Mouse (Mus musculus): ENCODE data around the gene Myh9. TPM values are rescaled to one million over a fixed set of nuclear protein-coding genes. Genes with fewer than 3 reads are reported as not detected.
A peak's percentile ranks its signal among the peaks of the same experiment; 100 is the strongest.
"Not testable (repeated sequence)": the region's sequence is repeated elsewhere in the genome, so short reads cannot be mapped to it uniquely, and the experiment has no call there.

Gene Myh9
- total RNA-seq, 2 experiments from 2014 or later, result 117 to 119 TPM

DNA sequence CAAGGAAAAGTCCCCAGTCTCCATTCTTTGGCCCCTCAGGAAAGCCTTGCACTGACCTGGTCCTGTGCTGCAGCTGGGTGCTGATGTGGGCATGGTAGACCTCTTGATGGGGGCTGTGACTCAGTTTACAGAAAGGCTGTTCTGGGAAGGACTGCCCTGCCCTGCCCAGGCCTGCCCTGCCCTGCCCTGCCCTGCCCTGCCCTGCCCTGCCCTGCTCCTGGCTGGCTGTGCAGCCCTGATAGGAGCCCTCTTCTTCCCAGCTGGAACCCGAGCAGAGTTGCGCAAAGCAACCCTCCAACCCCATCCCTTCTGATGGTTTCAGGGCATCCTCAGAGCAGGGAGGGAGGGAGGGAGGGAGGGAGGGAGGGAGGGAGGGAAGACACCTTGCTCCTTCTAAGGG is 86.8 kb downstream of the Myh9 start:
- DNase-seq, result no peak

DNA sequence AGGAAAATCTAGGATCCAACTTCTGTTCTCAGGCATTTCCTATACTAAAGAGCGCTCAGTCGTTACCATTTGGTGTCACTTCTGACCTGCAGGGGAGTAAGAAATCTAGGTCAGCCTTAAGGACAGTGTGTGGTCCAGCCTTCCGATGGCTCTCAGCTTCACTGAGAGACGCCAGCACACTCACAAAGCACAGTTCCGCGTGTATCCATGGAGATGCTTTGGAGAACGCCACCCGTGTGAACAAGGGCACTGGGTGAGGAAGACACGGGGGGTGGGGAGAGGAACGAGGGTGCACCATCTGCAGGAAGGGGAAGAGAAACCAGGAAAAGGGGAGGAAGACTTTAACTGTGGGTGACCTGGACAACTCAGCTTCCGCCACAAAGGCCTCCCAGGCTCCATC is 89.5 kb downstream of the Myh9 start:
- DNase-seq, result no peak

DNA sequence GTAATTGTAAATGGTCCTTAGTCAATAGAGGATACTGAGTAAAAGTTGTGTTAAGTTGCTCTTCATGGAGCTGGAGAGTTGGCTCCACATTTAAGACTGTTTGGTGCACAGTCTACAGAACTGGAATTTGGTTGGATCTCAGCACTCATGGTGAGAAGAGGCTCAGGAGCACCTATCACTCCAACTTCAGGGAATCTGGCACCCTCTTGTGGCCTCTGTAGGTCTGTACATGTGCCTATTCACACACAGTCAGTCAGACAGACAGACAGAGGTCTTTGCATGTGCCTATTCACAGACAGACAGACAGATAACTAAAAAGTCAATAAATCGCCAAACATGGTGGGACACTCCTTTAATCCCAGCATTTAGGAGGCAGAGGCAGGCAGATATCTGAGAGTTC is 91.5 kb downstream of the Myh9 start:
- DNase-seq, result peak; percentile 51 to 68

DNA sequence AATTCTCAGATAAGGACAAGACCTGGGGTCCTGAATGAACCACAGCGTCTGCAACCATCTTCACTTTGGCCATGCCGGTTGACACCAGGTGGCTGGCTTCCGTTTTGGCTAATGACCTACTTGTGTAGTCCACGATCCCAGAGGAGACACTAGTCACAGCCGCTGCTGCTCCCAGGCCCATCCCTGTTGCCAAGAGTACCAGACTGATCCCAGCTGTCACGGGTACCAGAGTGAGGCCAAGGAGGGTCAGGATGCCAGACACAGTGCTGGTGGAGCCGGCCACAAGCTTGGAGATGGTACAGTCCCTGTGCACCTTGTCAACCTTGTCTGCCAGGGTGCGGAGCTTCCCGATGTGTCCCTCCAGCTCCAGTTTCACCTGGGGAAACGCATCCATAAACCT is 92.3 kb downstream of the Myh9 start:
- no peak for DNase-seq

DNA sequence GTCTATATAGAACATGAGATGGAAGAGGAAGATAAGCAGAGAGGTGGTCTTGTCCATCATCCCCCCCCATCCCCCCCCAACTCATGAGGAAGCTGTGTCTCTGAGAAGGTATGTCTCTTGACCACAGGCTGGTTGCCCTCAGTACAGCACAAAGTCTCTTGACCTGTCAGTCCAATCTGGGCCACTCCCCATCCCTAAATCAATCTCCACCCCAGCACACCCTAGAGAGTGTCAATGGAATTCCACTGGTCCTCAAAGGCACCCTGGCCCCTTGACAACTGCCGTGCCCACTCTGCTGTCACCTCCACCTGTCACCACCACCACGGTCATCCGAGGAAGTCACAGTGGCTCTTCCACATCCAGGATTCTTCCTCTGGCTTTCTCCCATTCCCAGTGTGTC is 93.6 kb downstream of the Myh9 start:
- no peak for DNase-seq

DNA sequence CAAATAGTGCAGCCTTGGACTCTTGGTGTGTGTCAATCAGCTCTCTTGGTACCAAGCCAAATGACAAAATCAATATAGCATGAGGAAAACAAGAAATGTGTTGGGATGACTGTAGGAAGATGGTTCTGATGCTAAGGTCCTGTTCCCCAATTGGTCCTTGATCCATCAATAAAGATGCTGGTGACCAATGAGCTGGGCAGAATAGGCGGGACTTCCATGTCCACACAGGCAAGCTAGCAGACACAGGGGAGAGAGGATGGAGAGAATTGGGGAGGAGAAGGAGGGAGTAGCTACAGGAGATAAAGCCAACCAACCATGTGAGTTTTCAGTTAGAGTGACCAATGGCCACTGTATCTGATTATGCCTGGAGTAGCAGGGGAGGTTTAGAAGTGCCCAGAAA is 95.6 kb downstream of the Myh9 start:
- DNase-seq, result no peak

DNA sequence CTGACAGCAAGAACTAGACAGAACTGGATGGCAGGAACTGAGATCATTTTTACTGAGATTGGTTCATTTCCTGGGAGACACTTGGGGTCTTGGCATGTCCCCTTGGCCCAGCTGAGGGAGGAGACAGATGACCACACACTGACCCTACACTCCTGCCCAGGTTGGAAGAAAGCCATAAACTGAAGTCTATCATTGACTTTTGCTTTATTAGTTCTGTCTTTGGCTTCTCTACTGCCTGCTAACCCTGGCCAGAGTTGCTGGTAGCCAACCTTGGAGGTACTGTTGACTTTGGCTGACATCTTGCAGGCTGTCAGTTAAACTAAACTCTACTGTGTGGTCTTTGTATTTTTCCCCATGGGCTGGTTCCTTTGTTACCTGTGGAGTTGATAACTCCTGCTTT is 96.9 kb downstream of the Myh9 start:
- DNase-seq, result no peak

DNA sequence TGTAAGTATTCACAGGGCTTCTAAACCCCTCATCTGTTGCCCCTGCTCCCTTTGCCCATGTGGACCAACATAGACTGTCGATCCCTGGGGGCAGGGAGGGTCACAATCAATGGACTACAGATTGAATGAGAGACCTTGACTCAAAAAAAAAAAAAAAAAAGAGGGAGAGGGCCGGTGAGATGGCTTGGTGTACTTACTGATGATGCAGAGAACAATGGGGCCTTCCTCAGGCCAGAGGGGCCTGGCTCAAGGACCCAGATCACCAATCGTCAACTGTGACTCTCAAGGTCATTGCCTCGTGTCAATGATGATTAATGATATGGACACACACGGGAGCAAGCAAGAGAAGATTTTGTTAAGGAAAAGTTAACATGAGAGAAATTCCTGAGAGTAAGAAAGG is 97.3 kb downstream of the Myh9 start:
- no peak for DNase-seq

DNA sequence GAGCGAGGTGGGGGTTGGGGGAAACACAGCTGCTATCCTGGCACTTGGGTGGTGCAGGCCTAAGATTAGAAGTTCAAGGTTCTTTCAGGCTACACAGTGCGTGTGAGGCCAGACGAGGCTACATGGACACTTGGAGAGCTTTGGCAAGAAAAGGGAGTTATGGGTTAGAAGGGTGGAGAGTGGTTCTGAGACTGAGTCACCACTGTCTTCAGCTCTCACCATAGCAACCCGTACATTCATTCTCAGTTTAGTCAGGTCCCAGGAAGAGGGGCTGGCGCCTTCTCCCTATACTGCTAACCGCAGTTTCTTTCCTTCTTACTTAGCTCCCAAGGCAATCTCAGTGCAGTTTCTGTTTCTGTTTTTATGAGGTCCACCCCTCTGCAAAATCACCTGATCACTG is 100.4 kb downstream of the Myh9 start:
- DNase-seq, result not testable (repeated sequence)

DNA sequence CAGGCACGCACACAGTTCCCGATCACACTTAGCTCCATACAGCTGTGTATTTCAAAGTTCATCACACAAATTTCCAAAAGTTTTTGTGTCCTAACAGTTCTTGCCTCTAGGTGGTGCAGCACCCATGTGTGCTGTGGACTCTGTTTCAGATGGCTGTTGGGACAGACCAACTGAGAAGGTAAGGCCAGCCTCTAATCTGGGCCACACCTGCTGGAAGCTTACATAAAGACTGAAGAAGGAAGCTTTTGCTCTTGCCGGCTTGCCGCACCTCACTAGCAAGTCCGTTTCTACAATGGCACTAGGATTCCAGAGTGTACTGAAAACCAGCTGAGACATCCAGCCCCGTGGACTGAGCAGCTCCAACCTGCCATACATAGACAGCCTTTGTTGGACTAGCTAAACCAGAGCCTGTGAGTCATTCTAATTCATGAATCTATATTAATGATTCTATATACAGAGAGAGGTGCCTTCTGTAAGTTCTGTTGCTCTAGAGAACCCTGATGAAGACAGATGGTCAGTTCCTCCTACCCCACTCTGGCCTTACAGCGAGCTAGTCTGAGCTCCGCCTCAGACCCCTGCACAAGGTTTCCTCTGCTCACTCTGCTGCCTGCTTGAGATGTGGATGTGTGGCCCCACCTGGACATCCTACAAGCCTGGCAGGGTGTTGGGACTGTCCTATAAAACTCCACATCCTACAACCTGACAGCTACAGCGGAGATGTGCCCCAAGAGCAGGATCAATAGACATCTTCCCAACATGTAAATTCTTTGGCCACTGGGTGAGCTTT is 101.3 kb downstream of the Myh9 start:
- DNase-seq, result no peak

DNA sequence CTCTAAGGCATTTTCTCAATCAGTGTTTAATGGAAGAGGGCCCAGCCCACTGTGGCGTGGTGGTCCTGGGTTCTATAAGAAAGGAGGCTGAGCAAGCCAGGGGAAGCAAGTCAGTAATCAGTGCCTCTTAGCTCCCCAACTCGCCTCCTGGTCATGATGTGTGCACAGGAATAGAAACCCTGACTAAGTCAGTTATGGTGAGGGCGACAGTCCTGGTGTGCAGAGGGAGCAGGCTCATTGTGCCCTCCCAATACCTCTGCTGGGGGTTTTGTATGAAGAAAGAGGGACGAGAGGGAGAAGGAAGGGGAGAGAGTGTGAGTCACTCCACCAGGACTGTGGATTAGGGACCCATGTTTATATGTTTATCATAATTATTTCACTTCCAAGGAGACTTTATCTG is 108.1 kb downstream of the Myh9 start:
- DNase-seq, result not testable (repeated sequence)

DNA sequence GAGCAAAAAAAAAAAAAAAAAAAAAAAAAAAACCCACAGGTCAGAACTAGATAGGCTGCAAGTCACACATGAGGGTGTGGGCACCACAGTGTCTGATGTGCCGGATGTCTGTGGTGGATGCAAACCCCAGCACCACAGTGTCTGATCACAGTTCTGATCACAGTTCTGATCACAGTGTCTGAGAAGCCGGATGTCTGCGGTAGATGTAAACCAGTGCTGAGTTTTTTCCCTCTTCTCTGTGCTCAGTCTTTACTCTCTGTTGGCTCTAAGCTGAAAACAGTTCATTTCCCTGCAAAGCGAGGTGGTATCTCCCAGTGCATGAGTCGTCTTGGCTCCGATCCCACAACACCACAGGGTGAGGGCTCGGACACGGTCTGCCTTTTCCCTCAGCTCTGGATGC is 108.6 kb downstream of the Myh9 start:
- not testable (repeated sequence) for DNase-seq

DNA sequence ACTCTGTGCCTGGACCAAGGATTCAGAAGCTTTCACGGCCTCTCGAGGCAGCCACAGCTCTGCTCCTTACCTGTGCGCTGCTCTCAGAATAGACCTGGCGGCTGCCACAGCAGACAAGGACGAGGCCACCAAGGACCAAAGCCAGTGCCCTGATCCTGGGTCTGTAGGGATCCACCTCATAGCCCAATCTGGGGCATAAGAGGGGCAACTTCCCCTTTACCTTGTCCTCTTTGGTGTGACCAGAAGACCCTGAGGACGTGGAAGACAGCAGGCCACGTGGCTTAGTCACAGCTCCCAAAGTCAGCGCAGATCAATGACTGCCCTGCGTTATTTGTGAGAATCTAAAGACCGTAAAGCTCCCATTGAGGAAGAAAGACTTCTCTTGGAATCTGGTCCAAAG is 109.1 kb downstream of the Myh9 start:
- not testable (repeated sequence) for DNase-seq

DNA sequence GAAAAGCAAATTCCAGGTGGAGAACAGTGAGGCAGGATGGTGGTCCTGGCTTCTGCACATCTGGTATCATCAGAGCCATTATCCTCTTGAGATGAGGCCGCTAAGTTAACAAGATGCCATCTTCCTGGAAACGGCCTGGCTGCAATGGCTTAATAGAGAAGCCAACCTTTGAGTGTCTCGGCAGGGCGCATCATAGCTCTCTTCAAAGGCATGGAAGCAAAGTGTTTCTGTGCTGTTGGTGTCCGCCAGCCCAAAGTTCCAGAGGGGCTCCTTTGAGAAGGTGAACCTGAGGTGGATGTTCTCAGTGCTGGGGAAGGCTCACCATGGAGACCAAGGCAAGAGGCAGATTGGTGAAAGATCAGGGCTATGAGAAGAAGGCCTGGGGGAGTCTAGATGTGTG is 110.4 kb downstream of the Myh9 start:
- DNase-seq, result no peak

DNA sequence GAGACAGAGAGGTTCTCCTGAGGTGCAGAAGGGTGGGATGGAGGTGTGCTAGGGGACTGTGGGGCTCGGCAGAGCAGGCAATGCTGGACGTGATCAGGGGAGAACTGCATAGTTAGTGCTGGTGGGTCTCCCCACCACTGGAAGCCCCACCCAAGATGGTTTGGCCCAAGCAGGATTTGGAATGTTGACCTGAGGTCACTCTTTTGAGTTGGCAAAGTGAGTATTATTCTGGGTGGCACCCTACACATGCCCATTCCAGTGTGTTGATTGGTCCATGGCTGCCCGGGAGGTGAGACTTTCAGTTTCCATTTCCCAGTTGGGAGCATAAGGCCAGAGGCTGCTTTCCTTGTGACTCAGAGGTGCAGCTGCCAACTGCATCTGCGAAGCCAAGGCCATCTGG is 113.2 kb downstream of the Myh9 start, which contains the start of gene Apol9b:
TSS of gene Apol9b (plus strand) at position 301 of the 400 bp plus-strand sequence.
- DNase-seq, result not testable (repeated sequence)

DNA sequence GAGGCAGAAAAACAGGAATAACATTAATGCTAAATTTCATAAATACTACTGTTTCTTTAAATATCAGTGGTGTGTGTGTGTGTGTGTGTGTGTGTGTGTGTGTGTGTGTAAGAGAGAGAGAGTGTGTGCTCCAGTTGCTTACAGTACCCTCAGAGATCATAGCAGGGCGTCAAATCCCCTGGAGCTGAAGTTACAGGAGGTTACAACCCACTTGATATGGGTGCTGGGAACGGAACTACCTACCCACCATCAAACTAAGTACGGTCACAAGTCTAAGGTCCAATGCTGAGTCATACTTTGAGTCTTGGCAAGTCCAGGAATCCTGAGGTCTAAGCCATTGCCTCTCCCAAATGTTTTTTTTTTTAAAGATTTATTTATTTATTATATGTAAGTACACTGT is 114.2 kb downstream of the Myh9 start:
- DNase-seq, result not testable (repeated sequence)

DNA sequence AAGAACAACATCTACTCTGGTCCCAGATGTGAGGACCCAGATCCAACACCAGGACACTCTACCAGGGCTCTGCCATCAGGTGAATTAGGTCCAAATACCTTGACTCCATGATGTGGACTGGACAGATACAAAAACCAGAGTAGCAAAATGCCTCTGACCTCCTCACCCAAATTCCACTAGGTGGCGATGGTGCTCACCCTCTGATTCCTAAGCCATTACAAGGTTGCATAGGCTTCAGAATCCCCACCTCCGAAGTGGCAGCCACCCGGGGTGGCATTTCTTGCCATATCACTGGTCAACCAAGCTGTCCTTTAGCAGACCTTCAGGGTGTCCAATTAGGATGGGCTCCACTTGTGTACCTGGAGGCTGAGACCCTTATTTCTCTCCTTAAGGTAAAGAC is 114.8 kb downstream of the Myh9 start:
- not testable (repeated sequence) for DNase-seq

DNA sequence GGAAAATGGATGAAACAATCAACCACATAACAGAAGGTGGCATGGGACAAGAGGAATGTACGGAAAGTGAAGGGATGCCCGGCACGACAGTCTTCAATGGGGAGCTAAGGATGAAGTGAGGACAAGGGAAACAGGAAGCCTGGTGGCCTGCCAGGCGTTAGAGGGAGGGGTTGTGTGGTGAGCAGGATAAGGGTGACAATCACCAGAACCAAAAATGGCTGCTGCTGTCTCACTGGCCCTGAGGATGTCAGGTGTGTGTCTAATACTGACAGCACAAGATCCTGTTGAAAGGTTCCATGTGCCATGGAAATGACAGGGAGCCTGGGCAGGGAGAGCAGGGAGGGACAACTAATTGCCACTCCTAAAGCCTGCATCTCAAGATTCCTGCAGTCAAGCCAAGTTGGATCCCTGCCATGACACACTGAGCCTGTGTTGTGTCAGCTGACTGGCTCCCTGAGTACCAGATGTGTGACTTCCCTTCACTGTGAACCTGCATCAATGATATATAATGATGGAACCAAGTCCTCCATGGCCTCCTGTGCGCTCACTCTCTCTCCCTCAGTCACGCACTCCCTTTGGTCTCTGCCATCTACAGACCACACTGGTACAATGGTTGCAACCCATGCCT is 116.5 kb downstream of the Myh9 start:
- peak; percentile 42 to 56 for DNase-seq

DNA sequence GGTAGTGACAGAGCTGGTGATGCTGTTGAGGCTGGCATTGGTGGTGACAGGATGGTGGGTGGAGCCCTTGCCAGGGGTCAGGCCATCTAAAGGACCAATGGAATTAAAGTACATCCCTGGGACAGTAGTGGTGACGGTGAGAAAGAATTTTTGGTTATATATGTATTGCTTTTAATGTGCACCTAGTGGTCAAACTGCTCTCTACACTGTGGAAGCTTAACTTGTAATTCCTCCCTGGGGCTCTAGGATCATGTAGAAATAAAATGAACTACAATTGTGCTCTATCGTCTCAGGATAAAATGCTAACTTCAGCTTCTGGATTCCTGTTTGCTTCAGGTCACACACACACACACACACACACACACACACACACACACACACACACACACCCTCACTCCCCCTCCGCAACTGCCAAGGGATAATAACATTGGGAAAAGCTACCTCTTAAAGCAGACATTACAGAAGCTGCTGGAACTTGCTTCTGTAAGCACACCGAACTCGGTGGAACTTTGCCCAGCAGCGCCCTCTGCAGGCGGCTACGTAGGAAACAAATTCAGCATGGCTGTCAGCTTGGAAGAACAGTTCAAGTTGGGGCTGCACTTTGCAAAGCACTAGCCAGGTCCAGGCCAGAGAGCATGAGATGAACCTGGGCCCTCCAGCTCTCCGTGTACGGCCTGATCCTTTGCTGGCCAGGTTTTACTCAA is 117.6 kb downstream of the Myh9 start:
- not testable (repeated sequence) for DNase-seq

DNA sequence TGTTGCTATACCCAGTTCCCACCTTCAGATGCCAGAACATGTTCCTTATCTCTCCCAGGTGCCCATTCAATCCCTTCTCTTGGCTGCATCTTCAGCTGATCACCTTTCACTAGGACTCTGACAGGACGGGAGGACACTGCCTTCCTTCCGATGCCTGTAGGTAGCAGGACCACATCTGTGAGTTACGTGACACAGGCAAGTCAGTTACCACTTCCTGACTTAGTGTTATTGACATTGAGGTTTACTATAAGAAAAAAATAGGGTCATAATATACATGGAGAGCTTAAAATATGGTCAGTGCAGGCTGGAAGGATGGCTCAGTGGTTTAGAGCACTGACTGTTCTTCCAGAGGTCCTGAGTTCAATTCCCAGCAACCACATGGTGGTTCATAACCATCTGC is 120.5 kb downstream of the Myh9 start:
- DNase-seq, result not testable (repeated sequence)

DNA sequence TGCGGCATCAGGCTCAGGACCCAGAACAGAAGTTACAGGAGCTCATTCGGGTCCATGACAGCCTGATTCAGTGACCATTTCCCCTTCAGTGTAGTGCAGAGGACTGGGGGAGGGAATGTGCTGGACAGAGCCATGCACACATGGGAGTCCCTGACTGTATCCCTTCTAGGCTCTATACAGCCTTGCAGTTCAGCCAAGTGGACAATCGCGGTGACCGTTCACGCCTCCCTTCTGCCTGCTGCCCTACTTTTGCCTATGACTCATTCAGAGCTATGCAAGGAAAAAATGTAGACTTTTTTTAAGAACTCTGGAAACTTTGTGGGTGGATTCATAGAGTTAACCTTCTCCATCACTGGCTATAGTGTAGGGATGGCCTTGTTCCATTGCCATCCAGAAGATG is 123.7 kb downstream of the Myh9 start:
- not testable (repeated sequence) for DNase-seq
